Mouse (Mus musculus) megakaryocyte progenitor cell, adult 5-6 weeks (primary cell): ENCODE measurements around the gene L2hgdh. TPM values are rescaled to one million over a fixed set of nuclear protein-coding genes. Genes with fewer than 3 reads are reported as not detected.

Source experiments
- ATAC-seq: replicated peaks from 2 replicates; pipeline ENCODE4 v1.8.0; 2016; ENCODE audit warnings: mild to moderate bottlenecking, moderate TSS enrichment, inconsistent platforms; ENCODE audit not compliant: poor library complexity
- total RNA-seq, 2 experiments: library from RNA; stranded (forward) in 1 of 2; stranded (reverse) in 1 of 2; fragments of 157-497, 149-512 nt in 1 of 2; fragments of 200-1000 nt in 1 of 2; gene quantifications; 2 replicates each; pipeline versions ENCODE4 v1.2.3 to v1.2.4; 2015 to 2017

L2hgdh gene
- 13.6 and 21.3 TPM in 2 replicates for total RNA-seq (2015)
- 33.9 and 35.8 TPM in 2 replicates for total RNA-seq (2017)

DNA sequence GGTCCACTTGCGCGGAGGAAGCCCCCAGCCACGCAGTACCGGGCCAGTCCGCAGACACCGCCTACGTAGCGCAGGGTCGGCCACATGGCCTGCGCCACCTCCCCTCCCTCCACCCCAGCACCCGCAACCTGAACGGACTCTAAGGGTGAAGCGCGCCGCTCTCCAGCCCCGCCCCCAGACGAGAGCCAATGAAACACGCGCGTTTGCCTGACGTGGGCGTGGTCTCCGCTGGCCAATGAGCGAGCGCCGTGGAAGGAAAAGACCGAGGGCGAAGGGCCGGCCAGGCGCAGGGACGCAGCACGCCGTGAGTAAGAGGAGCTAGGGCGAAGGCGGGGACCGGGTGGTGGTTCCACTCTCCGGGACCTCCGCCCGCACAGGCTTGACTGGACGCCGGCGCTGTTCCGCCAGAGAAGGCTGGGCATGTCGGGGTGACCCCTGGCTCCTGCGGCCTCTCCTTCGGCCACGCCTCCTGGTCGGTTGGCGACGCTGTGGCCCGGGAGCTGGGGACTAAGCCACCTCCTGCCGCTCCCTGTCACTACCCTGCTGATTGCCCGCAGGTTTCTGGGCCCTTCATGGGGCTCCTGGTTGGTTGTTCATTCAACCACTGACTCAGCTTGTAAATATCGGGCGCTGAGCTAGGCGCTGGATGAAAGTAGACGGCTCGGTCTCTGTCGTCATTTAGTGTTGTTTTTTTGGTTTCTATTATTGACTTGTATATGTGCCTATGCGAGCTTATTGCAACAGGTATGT is at the start of gene L2hgdh, which contains the start of gene Atp5s:
TSS of gene L2hgdh (minus strand) at position 163 of the 750 bp plus-strand sequence.
TSS of gene Atp5s (plus strand) at position 240 of the 750 bp plus-strand sequence.
- ATAC-seq, result peak; percentile 92

- ATAC-seq, result peak; percentile 82
Measured at GRCm38 (mm10) chr12:69768841-69769240, 44.2 kb upstream of the L2hgdh start.

DNA sequence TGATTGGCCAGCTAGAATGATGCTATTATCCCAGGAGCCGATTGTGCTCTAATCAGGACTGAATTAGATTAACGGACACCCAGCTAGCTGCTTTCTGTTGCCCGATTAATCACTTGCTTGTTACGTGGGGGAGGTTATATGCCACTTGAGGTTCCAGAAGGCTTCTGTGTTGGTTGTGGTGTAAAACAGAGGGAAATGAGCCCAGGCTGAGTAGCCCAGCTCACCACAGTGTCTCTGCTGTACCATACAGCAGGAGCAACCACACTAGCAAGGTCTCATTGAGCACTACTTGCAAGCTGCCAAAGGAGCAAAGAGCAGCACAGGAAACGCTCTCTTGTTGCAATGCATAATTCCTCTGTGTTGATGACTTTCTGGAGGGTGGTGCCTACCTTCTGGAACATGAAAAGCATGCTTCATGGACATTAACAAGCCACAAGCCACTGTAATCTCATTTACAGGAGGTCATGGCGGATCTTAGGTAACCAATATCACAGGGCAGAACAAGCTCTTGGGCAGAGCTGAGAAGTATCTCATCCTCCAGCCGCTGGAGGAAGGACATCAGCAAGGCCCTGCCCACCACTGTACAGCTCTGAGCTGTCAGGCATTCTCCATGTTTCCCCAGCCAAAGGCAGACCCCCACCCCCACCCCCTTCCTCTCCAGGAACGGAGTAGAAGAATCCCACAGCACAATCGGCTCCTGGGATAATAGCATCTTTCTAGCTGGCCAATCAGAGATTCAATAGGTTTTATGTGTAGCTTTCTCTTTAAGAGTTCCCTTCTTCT is 43.0 kb upstream of the L2hgdh start:
- no peak for ATAC-seq

- ATAC-seq, result no peak
Measured at GRCm38 (mm10) chr12:69766185-69766904, 41.7 kb upstream of the L2hgdh start.

GRCm38 (mm10) chr12:69765543-69765942 is 40.9 kb upstream of the L2hgdh start:
- no peak for ATAC-seq

GRCm38 (mm10) chr12:69761603-69762002 is 36.9 kb upstream of the L2hgdh start:
- no peak for ATAC-seq

DNA sequence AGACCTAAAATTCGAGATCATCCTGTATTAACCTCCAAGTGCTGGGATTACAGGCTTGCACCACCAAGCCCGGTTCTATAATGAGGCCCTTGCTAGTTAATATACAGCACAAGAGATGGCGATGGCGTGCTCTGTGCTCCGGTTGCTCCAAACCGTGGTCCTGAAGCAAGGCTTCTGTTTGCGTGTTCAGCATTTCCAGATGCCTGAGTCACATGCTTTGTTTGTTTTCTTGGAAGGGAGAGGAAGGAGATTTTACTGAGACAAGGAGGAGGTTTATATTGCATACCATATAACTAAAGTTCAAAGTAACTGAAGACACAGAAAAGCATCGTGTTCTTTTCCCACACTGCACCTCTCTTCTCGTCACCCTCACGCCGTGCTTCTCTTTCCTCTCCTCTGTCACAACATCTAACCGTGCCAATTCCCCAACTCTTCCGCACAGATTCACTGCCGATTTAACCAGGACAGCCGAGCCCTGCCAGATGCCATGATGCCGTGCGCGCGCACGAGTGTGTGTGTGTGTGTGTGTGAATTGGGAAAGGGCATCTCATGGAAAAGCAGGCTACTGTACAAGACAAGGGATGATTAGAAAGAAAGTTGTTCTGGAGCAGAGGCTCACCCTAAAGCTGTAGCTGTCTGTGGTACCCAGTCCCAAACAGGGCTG is 36.2 kb upstream of the L2hgdh start:
- ATAC-seq, result no peak

GRCm38 (mm10) chr12:69760014-69760413 is 35.3 kb upstream of the L2hgdh start:
- no peak for ATAC-seq

GRCm38 (mm10) chr12:69759267-69759885 is 34.7 kb upstream of the L2hgdh start:
- ATAC-seq, result peak; percentile 69

GRCm38 (mm10) chr12:69758221-69759185 is 33.8 kb upstream of the L2hgdh start:
- peak; percentile 17; the same call in 1 of the 2 replicates for ATAC-seq

- ATAC-seq, result peak; percentile 90
Measured at GRCm38 (mm10) chr12:69757418-69758141, 32.9 kb upstream of the L2hgdh start.

DNA sequence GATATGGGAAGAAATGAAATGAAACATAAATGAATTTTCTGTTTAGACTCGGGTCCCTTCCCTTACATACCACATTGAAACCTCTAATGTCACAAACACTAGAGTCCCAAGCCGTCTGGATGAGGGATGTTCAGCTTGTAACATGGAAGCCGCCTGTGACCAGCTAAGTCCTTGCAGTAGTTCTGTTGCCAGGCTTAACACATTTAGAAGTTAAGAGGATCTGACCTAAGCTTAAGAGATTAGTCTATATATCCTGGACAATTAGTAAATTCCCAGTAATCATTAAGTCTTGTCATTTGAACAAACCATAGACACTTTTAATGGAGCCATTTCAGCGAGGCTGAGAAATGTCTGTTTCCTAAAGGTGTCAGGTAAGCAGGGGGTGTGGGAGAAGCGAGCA is 31.3 kb upstream of the L2hgdh start:
- no peak for ATAC-seq

DNA sequence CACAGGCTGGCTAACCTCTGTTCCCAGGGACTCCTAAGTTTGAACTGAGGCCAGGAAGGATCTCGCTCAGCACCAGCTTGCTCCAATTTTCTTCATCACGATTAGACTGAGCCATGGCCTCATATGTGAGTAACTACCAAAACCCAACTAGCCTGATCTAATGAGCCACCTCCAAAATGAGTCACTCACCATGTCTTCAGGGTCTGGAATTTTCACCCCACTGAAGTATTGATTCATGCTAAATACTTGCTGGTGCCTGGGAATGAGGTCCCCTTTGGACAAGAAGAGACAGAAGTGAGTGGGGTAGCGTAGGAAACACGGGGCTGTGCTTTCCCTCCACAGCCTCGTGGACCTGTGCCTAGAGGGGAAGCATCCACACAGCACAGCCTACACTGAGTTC is 29.3 kb upstream of the L2hgdh start:
- ATAC-seq, result no peak

DNA sequence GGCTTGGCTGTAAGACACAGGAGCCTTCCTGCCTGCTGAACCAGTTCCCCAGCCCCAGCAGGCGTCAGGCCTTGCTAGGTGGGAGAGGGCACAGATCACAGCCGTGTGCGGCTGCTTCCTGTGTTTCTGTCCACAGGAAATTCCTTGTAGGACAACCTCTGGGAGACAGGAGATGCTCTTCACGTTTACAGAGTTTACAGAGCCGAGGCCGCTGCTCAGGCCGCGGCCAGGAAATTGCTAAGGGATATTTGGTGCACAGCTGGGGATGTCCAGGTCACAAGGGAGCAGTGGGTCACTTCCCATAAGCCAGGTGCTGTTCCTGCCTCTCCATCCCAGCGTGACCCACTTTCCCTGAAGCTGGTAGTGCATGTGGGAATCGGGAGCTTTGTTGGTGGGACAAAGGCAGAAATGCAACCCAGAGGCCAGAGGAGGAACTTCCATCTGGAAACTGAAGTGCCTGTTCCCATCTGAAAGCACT is 27.2 kb upstream of the L2hgdh start:
- ATAC-seq, result no peak; the same call in 1 of the 2 replicates

DNA sequence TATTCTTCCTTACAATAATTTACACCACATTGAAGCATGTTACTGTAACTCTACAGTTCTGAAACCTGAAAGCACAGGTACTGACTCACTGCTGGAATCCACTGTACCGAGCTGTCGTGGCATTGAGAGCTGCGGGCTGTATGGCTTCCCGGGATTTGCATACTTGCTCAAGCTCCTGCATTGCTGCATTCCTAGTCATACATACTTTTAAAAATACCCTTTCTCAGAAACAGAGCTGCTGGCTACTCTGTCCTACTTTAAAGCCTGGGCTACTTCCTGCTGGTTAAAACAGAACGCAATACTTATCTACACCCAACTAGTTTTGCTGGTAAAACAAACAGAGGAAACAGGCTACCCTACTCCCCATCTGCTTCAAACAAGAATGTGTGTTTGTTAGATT is 19.5 kb upstream of the L2hgdh start:
- ATAC-seq, result no peak

- ATAC-seq, result no peak
Measured at GRCm38 (mm10) chr12:69741965-69742364, 17.3 kb upstream of the L2hgdh start.

DNA sequence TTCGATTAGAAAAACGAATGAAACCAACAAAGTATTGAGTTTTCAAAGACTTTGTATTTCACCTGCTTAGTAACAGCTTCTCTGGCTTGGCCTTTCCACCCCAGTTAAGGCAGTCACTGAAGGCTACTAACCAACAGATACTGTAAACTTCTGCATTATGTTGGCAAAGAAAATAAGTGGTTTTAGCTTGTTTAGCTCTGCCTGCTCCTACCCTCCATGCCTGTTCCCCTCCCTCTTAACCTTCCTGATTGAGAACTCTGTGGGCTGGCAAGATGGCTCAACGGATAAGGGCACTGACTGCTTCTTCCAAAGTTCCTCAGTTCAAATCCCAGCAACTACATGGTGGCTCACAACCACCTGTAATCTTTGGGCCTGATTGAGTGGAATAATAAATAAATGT is 9.2 kb upstream of the L2hgdh start:
- ATAC-seq, result peak; percentile 51; the same call in 1 of the 2 replicates

GRCm38 (mm10) chr12:69733518-69733917 is 8.8 kb upstream of the L2hgdh start:
- peak; percentile 98 for ATAC-seq
